Mouse (Mus musculus) thymus, postnatal 25 days (tissue): ENCODE measurements around the gene Dcst1.
A peak's percentile ranks its signal among the peaks of the same experiment; 100 is the strongest.

Experiments used
- DNase-seq: peaks from one replicate; pipeline ENCODE4 v3.0.0; 2022

Dcst1 gene

DNA sequence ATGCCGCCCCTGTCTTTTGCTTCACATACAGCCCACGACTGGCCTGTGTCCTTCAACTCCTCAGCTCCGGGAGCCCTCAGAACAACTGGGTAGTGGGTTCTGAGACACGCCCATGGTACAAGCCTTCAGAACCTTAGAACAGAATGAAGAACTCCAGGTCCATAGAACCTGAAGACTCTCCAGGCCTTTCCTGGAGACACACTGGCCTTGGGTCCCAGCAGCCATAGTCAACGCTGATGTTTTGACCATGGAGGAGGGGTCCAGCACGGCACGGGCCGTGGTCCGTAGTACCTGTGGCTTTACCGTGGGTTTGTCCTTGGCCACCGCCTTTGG is at the start of gene Dcst1:
Dcst1 (minus strand) TSS at position 101 of the 333 bp plus-strand sequence.
- DNase-seq = no peak

DNA sequence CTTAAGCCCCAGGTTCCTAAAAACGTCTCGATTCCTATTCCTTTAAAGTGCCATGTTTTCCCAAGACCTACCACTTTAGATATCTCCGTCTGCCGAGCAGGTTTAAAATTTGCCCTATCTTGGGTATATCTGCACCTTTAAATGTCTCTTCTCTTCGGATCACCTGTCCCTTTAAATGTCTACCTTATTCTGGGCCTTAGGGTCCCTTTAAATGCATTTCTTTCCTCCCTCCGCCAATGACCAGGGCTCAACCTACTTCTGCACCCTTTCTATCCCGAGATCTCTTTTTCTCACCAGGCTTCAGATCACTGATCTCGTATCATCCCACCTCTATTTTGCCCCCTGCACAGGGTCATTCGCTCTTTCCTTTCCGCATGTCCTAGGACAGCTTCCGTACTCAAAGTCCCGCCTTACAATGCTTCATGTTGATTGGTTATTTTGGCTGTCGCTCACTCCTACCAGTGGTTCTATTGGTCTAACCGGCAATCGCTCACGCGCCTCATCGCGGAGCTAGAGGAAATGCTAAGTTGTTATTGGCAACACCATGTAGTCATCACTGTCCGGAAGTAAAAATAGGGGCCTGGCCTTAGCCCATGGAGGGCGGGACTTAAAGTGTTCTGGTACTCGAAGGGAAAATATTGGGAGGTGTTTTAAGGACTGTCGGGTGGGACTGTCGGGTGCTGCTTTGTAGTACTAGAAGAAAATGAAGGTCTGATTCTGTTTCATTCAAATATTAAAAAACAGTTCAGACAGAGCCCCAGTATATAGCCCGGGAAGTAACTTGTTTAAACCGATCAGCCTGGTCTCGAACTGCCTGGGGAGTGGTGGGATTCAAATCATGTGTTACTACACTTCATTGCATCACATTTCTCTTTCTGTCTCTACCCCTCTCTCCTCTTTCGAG is 46.7 kb upstream of the Dcst1 start, which contains the start of gene Flad1:
Flad1 (minus strand) TSS at position 381 of the 904 bp plus-strand sequence.
- peak; percentile 99 for DNase-seq

DNA sequence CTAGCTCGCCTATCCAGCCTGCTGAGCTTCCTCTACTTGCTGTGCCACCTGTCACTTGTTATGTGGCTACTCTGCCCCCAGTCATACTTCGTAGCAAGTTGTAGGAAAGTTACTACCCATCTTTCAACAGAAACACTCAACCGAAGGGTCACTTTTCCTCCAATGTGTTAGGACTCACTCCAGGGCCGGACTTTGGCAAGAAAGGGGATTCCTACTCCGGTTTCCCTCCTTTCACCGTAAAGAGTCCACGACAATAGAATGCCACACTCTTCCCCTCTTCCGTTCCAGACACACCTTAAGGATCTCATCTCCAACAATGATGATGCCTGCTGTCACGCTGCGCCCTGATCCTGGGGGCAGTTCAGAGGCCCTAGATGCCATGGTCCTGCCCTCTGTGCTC is 45.8 kb upstream of the Dcst1 start:
- DNase-seq = no peak

DNA sequence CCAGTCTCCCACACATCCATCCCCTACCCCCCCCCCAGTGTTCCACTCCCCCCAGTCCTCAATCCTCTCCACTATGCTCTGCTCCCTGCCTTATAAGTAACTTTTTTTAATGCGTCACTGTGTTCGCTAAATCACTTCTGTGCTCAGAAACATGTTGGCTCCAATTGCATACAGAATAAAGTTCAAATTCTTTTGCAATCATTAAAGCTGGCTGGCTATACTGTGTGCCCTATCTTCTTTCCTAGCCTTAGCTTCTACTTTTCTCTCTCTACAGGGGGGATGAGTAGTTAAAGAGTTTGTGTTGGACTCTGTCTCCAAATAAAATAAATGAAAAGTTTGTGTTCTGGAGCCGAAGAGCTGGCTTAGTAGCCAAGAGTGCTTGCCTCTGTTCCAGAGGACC is 44.6 kb upstream of the Dcst1 start:
- DNase-seq = no peak

DNA sequence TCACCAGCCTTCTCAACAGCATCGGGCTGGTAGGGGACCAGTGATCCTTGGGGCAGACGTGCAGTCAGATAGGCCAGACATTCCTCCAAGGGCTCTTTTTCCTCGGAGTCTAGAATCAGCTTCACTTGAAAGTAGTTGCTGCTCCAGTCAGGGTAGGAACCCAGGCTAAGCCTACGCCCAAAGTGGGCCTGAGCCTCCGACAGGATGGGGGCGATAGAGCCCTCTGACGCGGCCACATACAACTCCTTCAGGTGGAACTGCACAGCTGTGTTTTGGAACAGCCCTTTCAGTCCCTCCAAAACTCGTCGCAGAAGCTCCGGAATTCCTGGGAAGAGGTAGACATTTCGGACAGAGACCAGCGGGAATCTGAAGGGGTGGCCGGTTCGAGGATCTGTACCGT is 43.4 kb upstream of the Dcst1 start:
- DNase-seq = no peak

DNA sequence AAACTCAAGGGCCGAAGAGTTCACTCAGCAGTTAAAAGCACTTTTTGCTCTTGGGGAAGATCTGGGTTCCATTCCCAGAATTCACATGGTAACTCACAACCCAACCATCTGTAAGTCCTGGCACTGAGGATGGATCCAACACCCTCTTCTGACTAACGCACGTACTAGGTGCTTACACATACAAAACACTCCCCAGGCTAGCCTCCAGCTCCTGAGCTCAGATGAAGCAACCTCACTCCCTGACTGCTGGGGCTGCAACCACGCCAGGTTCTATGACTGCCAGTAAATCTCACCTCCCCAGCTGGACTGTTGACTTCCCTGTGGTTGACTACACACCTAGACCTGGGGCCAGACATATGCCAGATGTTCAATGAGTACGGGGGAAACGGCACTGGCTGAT is 41.8 kb upstream of the Dcst1 start:
- no peak for DNase-seq

DNA sequence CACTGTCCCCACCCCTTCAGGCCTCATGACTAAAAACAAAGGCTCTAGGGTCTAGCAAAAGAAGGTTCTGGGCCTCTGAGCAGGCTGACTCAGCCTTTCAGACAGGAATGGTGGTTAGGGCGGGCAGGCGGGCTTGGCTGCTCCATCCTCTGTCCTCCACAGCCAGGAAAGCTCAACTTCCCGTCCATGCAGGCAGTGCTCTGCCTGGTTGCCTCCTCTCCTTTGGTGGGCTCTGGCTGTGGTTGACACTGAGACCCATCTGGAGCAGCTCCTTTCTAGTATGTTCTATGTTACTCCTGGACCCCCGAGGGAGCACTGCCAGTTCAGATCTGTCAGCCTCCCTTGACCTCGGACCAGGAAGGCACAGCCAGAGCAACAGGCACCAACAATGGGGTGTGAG is 37.6 kb upstream of the Dcst1 start, which contains the start of gene Lenep:
Lenep (minus strand) TSS at position 101 of the 400 bp plus-strand sequence.
- no peak for DNase-seq

DNA sequence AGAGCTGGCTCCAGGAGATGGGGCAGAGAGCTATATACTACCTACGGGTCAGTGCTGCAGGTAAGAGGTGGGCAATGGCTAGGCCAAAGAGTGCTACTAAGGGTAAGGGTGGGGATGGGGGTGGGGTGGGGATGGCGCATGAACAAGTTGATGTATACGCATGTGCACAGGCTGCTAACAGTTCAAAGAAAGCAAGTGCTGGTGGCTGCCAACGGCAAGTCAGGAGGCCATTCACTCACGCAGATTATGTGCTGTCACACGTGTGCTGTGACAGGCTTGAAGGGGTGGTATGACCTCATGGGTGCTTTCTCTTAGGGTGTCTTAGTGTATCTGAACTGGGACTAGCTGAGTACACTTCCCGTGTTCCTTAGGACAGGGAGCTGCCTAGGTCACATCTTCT is 36.3 kb upstream of the Dcst1 start:
- DNase-seq = no peak

DNA sequence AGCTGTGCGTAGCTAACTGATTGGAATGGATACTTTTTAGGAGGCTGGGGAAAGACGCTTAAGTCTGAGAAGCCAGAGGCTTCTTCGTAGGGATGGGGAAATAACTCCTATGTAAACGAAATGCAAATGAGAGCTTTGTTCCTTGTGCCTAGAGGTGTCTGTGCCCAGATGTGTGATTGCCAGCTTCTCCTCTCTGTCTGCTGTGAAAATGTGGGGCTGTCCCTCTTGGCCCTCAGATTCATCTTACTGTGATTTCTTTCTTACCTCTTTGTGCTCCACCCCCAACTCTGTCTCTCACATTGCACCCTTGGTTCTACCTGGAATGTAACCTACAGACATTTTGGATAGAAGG is 31.6 kb upstream of the Dcst1 start:
- no peak for DNase-seq

DNA sequence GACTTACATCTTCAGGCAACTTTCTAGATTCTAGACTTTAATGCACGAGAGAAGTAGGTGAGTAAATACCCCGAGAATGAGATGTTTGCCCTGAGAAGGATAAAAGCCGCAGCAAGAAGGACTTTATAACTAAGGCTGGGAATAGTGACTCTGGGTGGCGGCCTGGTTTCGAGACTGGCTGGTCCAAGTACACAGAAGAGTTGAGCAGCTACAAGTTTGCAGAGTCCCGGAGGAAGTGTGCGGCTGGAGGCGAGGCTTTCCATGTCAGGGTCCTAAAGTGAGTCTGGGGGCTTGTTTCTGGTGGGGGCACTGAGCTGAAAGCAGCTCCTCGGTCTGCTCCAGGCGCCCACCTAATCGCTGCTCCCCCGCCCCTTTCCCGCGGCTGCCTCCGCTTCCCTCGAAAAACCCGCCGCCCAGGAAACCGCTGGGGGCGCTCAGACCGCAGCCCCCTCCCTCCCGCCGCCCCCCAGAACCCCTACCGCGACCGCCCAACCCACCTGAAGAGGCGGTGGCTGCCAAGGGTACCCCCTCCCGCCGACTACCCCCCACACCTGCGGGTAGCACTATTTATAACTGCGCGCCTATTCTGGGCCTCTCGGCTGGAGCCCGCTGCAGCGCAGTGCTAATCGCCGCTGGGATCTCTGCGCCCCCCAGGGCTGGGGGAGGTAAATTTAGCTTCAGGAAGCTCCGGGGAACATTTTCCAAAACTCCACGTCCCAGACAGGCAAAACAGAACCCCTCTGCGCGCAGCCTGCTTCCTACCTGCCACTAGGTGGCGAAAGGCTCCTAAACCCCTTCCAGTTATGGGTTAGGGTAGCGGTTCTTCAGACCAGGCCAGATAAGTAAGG is 31.0 kb upstream of the Dcst1 start:
- peak; percentile 82 for DNase-seq

DNA sequence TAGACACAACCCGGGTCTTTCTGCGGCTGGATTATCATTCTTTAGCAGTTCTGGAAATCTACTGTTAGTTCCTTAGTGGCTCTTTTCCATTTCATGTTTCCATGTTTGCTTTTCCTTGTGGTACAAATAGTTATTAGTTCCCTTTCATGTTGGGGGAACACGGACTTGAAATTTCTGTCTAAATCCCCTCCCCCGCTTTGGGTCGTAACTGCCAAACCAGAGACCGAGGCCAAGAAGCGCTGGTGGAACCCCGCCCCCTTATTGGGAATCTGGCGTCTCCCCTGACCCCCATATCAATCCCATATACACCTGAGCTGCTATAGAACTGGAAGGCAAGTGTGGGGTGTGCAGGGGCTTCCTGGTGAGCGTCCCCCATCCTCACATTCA is 30.4 kb upstream of the Dcst1 start:
- no peak for DNase-seq

DNA sequence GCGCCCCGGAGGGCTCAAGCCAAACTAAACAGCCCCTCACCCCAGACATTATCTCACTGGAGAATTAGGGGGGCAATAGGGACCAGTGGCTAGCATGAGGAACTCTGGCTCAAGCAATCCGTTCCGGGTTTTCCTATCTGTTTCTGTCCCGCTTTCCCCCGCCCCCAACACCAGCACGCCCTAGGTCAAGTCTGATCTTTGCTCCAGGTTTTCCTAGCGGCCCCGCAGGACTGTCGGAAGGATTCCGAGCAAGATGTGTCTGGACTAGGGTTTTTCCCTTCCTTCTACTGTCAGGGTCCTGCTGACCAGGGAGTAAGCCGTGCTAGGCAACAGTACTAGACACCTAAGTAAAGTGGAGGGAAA is 29.8 kb upstream of the Dcst1 start:
- DNase-seq = peak; percentile 27

DNA sequence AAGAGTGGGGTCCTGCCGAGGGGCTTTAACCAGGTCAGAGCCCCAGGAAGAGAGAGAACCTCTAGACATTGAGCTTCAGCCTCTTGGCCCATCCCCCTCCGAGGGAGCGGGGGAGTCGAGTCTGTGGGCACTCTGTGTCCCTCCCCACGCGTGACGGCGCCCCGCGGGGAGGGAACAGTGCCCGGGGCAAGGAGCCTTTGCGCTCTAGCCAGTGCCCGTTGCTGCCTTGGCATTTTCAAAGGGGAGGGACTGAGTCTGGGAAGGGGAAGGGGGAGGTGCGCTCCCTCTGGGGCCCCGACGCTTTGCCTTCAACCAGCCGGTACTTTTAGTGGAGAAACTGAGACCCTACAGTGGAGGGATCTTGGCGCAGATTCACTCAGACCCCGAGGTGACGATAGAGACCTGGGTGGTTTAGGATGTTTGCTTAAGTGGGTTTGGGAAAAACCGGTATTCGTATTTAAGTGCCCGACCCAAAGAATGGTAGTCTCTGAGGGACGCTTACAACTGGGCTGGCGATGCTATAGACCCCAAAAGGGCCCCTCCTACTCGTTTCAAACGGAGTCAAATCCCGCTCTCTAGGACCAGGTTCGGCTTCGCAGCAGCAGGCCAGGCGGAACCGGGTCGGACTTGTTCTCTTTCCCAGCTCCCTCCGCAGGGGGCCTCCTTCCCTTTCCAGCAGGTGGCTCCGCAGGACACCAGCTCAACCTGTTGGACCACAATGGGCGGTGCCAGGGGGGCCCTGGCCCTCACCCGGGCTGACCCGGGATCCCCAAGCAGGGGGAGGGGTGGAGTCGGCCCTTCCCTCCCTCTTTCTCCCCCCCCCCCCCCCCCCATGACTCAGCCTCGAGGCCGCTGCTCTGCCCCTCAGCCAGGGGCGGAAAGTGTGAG is 29.2 kb upstream of the Dcst1 start, which contains the start of gene Zbtb7b:
Zbtb7b (minus strand) TSS at position 771 of the 888 bp plus-strand sequence.
- DNase-seq = peak; percentile 37

DNA sequence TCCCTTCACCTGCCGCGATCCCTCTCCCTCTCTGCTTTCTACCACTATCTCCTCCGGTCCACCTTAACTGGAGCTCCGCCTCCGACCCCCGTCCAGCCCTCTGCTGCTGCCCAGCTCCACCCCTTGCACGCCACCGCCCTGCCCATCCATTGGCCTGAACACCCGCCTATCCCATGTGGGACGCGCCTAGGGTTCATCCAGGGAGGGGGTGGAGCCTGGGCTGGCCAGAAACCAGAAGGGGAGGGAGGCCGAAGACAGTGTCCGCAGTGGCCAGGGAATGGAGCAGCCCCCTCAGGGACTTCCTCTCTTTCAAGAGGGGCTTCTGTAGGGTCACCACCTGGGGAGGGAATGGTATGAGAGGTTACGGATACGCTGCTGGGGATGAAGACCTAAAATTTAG is 28.6 kb upstream of the Dcst1 start:
- peak; percentile 72 for DNase-seq

DNA sequence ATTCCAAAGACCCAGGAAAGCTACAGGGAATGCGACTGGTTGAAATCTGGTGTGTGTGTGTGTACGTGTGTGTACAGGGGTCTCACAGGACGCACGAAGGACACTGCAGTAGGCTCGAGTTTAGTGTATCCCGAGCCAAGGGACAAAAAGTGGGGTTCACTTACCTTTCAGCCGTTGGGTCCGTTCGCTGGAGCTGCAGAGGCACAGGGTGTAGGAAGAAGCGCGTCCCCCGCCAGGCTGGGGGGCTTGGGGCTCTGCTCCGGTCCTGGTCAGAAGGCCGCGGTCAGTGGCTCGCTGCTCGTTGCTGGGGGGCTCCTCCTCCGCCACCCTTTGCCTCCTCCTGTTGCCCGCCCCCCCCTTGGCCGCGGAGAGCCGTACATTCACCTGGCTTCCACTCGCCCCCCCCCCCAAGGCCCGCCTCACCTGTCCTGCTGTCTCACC is 27.8 kb upstream of the Dcst1 start:
- DNase-seq = no peak

DNA sequence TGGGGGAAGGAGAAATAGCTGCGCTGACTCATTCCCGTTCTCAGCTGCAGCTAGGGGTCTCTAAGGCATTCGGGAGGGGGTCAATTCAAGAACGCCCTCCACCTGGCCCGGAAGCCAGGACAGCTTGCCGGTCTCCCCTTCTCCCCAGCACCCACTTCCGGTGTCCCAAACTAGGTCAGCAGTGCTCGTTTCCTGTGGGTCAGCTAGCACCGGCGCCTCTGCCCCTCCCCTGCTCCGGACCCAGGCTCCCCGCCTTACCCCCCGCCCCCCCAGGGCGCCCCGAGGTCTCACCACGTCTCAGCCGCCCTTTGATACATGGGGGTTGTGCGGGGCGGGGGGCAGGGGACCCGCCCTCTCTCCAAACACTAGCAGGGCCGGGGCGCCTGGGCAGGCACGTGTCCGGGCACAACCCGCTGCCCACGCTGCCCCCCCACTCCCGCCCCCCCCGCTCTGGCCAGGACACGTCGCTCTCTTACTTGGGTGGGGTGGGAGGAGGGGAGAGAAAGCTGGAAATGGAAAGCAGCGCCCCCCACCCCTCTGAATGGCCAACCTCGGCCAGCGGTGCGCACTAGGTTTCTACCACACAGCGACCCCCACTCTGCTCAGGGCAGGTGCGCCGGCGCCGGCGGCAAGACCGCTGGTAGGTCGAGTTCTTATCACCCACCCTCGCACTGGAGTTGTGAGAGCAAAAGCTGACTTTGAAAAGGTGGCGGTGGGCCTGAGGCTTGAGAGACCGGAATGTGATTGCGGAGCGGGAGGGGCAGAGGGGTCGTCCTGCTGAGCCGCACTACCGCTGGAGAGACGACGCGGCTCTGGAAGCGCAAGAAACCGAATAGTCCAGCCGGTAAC is 26.8 kb upstream of the Dcst1 start:
- peak; percentile 38 for DNase-seq

DNA sequence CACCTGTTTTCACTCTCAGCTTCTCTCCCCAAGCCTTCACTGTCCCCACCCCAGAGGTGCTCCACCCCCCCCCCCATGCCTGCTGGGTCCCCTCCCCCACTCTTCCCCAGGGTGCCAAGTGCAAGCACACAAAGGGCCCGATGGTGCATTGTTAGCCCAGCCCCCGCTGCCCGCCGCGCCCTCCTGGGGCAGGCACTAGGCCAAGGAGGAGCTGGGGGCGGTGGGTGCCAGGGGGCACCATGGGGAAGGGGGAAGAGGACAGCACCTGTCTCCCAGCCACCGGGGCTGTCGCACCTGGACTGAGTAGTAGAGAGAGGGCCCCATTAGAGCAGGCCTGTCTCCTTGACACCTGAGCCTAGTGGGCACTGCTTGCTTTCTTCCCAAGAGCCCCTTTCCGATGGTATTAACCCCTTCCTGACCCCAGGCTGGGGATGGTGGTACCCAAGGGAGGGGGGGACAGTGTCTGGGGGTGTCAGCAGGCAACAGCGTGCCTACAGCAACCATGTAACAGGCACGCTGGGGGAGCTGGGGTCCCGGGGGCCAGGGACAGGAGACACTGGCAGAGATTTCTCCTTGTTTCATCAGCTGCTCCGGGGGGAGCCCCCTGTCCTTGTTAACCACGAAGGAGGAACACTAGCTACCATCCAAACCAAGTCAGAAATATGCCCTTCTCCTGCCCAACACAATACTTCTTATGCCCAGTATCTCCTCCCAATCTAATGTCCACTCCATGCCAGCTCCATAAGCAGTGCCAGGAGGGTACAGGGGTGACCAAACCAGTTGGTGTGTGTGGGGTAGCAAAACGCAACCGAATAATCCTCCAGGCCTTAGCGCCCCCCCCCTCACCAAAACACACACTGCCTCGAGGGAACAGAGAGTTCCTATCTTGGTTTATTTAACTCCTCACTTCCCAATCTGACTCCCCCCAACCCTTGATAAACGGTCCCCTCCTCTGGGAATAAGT is 25.9 kb upstream of the Dcst1 start:
- DNase-seq = peak; percentile 56

DNA sequence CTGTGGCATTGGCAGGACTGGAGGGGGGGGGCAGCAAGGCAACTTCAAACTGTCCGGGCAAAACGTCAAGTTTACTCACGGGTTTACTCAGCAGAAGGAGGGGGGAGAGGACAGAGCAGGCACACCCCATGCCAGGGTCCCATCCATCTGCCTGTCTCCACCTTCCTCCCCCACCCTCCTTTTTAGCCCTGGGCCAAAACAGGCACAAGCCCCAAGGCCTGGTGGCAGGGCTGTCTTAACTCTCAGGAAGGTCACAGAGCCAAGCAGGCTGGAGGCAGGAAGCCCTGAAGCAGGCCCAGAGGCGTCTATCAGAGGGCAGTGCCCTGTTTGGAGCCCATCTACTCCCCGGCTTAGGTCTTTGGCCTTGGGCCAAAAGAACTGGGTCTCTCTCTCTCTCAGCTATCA is 25.1 kb upstream of the Dcst1 start:
- DNase-seq = peak; percentile 21

DNA sequence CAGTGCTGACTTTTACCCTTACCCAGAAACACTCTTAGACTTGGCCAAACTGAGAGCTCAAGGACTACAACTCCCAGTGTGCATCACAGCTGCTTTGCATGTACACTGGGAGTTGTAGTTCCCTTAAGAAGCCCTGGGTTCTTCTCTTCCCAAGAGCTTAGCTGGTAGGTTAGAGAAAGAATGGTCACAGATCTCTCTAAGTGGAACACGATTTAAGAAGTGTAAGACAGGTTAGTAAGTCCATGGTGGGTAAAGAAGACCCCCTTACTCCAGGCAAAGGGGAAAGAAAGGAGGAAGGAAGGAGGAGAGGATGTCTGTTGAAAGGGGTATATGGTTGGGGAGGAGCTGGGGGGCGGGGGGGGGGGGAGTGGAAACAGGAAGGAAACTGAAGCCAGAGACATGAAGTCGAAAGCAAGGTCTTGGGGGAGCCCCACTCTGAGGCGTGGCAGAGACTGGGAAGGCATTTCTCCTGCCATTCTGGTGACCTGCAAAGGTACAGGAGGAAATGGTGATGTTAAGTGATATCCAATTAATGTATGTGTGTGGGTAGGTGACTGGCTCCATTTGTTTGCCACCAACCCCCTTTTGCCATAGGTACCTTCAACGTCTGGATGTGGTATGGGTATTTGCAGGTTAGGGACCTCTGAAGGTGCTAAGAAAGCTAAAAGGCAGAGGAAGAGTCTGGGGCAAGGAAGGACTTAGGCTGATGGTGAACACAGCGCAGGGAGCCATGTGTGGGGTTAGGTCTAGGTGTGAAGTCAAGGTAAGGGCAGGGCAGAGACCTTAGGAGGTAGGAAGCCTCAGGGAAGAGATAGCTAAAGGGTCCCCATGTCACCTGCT is 24.1 kb upstream of the Dcst1 start:
- DNase-seq = peak; percentile 56
